Mouse (Mus musculus): ENCODE measurements around the gene G3bp1.

- TF ChIP-seq TAL1 (IDR thresholded peaks at IDR 0.05; ENCODE audit: low read length) (no peak), GATA1 (IDR thresholded peaks at IDR 0.05; ENCODE audit: low read length) (no peak)
These were observed 49.6 kb downstream of the G3bp1 start for GRCm38 (mm10) chr11:55518806-55519674.
